ENCODE assay signal across 9 mouse cellular contexts in the genomic region with DNA sequence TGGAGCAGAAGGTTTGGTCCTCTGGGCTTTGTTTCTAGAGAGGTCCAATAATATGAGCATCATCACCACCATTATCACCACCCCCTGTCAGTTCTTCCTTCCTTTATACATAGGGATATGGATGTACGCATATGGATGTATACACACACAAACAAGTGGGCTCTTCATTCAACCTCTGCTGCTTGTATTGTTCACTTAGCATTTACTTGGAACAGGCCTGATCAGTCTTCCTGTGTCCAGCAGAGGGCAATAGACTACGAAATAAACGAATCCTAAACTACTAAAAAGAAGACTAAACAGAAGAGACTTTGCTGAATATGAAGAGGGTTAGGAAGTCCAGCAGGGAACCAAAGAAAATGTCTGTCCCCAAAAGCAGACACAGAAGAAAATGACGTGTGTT. TPM values are rescaled to one million over a fixed set of nuclear protein-coding genes. Genes with fewer than 3 reads are reported as not detected.
DNase-seq lines count a peak whose midpoint lies in the region; ATAC-seq lines count a peak whose summit lies in the region.
"Had no signal": no experiment of that assay in that cellular context is flagged by ENCODE, and none has a peak within 500 bp of the region (broad histone marks: within the 10 kb centered on the region; RNA-seq: fewer than 3 reads in every experiment).

No protein-coding gene starts in this region.

- H3K27ac ChIP-seq in hindbrain, embryonic 11.5 days (ENCODE audit: low read depth, low read length), result no peak overlapping the region
- H3K27ac ChIP-seq in hindbrain, embryonic 16.5 days (ENCODE audit: low read depth, low read length), result no peak overlapping the region
- H3K27ac ChIP-seq: neural tube, embryonic 12.5 days had no signal

- H3K4me2 ChIP-seq in hindbrain, embryonic 11.5 days (replicated peaks; ENCODE audit: low read depth, low read length), result no peak overlapping the region
- H3K4me2 ChIP-seq in hindbrain, embryonic 16.5 days (ENCODE audit: low read length), result no peak overlapping the region
- H3K4me2 ChIP-seq: neural tube, embryonic 12.5 days had no signal

- no peak overlapping the region for H3K4me3 ChIP-seq in hindbrain, embryonic 11.5 days (ENCODE audit: low read depth, low read length)
- no peak overlapping the region for H3K4me3 ChIP-seq in hindbrain, embryonic 16.5 days (ENCODE audit: low read length)
- H3K4me3 ChIP-seq: neural tube, embryonic 12.5 days had no signal

- H3K4me1 ChIP-seq in hindbrain, embryonic 11.5 days (replicated peaks; ENCODE audit: control insufficient read depth, insufficient read depth, low read length), result no peaks in the 10 kb centered on the region
- no peaks in the 10 kb centered on the region; the same call in 1 of the 2 replicates for H3K4me1 ChIP-seq in hindbrain, embryonic 16.5 days (ENCODE audit: control insufficient read depth, insufficient read depth, low read depth, low read length)

- ATAC-seq in hindbrain, embryonic 11.5 days (ENCODE audit: low FRiP score), result no peak
- no peak for ATAC-seq in hindbrain, embryonic 16.5 days

- DNase-seq in hindbrain, embryonic 11.5 days (ENCODE audit: low spot score), result peak; percentile 26
- peak; percentile 74 for DNase-seq in 416B (ENCODE audit: low read depth)
- DNase-seq in MEL-GATA-1-ER (ENCODE audit: extremely low read depth, low read depth), result peak; percentile 45
- DNase-seq in kidney, postnatal 10 days, result peak; percentile 36
- no peak for DNase-seq in adrenal gland, adult 8-10 months
- no peak for DNase-seq in gastrocnemius, postnatal 10 days
- no peak for DNase-seq in spleen, postnatal 4 days (ENCODE audit: low spot score in 2 of 2)

- no peaks in the 10 kb centered on the region for H3K36me3 ChIP-seq in hindbrain, embryonic 11.5 days (ENCODE audit: control insufficient read depth, insufficient read depth, low read length)
- no peaks in the 10 kb centered on the region for H3K36me3 ChIP-seq in hindbrain, embryonic 16.5 days (ENCODE audit: control insufficient read depth, insufficient read depth, low read length)
- H3K36me3 ChIP-seq: neural tube, embryonic 12.5 days had no signal

- H3K9ac ChIP-seq in hindbrain, embryonic 11.5 days (ENCODE audit: low read depth, low read length), result no peak overlapping the region
- H3K9ac ChIP-seq in hindbrain, embryonic 16.5 days (ENCODE audit: low read depth, low read length), result no peak overlapping the region
- H3K9ac ChIP-seq: neural tube, embryonic 12.5 days had no signal

- H3K9me3 ChIP-seq in hindbrain, embryonic 11.5 days (ENCODE audit: control insufficient read depth, low read length), result no peaks in the 10 kb centered on the region
- no peaks in the 10 kb centered on the region for H3K9me3 ChIP-seq in hindbrain, embryonic 16.5 days (ENCODE audit: control insufficient read depth, low read length)
- H3K9me3 ChIP-seq: neural tube, embryonic 12.5 days had no signal

- no peaks in the 10 kb centered on the region for H3K27me3 ChIP-seq in hindbrain, embryonic 11.5 days (ENCODE audit: control insufficient read depth, insufficient read depth, low read length)
- H3K27me3 ChIP-seq in hindbrain, embryonic 16.5 days (replicated peaks; ENCODE audit: control insufficient read depth, insufficient read depth, low read length), result no peaks in the 10 kb centered on the region
- H3K27me3 ChIP-seq: neural tube, embryonic 12.5 days had no signal

- WGBS in hindbrain, embryonic 11.5 days, result 50% methylated on average over 4 of the region's 4 CpGs
- WGBS in hindbrain, embryonic 16.5 days, result 53% methylated on average over 4 of the region's 4 CpGs

RNA-seq across cellular contexts. Expression of gene Kcnh6, which starts 6.2 kb away (rescaled TPM):
- polyA plus RNA-seq in hindbrain, embryonic 11.5 days (2014; fragmentation: Nextera tagmentation; extraction: Ambion mirVana), result 0.46 and 0.75 TPM in 2 replicates
- 2.7 and 3.1 TPM in 2 replicates for polyA plus RNA-seq in hindbrain, embryonic 16.5 days (2015; fragmentation: Nextera tagmentation; extraction: Ambion mirVana)
- under 1 TPM; 0.31 to 0.67 (median 0.40) TPM for total RNA-seq in adrenal gland, adult 8-10 months (2022)
- total RNA-seq in gastrocnemius, postnatal 10 days (2021), result not detected

RNA-seq across cellular contexts. Expression of gene Ace3, which starts 7.2 kb away (rescaled TPM):
- polyA plus RNA-seq in hindbrain, embryonic 11.5 days (2014; fragmentation: Nextera tagmentation; extraction: Ambion mirVana), result not detected in 2 replicates
- 0.06 TPM in 1 of 2 replicates, not detected in the other for polyA plus RNA-seq in hindbrain, embryonic 16.5 days (2015; fragmentation: Nextera tagmentation; extraction: Ambion mirVana)
- not detected for total RNA-seq in adrenal gland, adult 8-10 months (2022)
- not detected for total RNA-seq in gastrocnemius, postnatal 10 days (2021)
- polyA plus RNA-seq: neural tube, embryonic 12.5 days had no signal

RNA-seq across cellular contexts. Expression of gene Ace, which starts 34.0 kb away (rescaled TPM):
- polyA plus RNA-seq in hindbrain, embryonic 11.5 days (2014; fragmentation: Nextera tagmentation; extraction: Ambion mirVana), result 0.46 and 0.53 TPM in 2 replicates
- polyA plus RNA-seq in hindbrain, embryonic 16.5 days (2015; fragmentation: Nextera tagmentation; extraction: Ambion mirVana), result 8.6 and 9.9 TPM in 2 replicates
- 10 to 100 TPM in 3 of 4 experiments, 1 to 10 TPM in 1; 9.4 to 22.2 (median 12.1) TPM for total RNA-seq in adrenal gland, adult 8-10 months (2022)
- total RNA-seq in gastrocnemius, postnatal 10 days (2021), result 10 to 100 TPM; 40.0 to 40.5 TPM

RNA-seq across cellular contexts. Expression of gene Dcaf7, which starts 35.0 kb away (rescaled TPM):
- polyA plus RNA-seq in hindbrain, embryonic 11.5 days (2014; fragmentation: Nextera tagmentation; extraction: Ambion mirVana), result 70.1 and 77.6 TPM in 2 replicates
- polyA plus RNA-seq in hindbrain, embryonic 16.5 days (2015; fragmentation: Nextera tagmentation; extraction: Ambion mirVana), result 152 and 179 TPM in 2 replicates
- 10 to 100 TPM; 57.3 to 79.3 (median 70.3) TPM for total RNA-seq in adrenal gland, adult 8-10 months (2022)
- total RNA-seq in gastrocnemius, postnatal 10 days (2021), result 10 to 100 TPM; 39.2 to 40.9 TPM

RNA-seq across cellular contexts. Expression of gene Cyb561, which starts 48.6 kb away (rescaled TPM):
- 17.6 and 20.9 TPM in 2 replicates for polyA plus RNA-seq in hindbrain, embryonic 11.5 days (2014; fragmentation: Nextera tagmentation; extraction: Ambion mirVana)
- polyA plus RNA-seq in hindbrain, embryonic 16.5 days (2015; fragmentation: Nextera tagmentation; extraction: Ambion mirVana), result 63.8 and 65.4 TPM in 2 replicates
- total RNA-seq in adrenal gland, adult 8-10 months (2022), result 100 to 1,000 TPM; 214 to 322 (median 255) TPM
- 1 to 10 TPM; 5.8 to 6.6 TPM for total RNA-seq in gastrocnemius, postnatal 10 days (2021)

Comparison
In these comparisons a context has a peak if more than half of its experiments do, and no peak if none do; other contexts are left out.
1. DNase-seq: peak in hindbrain, embryonic 11.5 days (single experiment), 416B (single experiment), MEL-GATA-1-ER (single experiment) and kidney, postnatal 10 days (single experiment); none in adrenal gland, adult 8-10 months (single experiment), gastrocnemius, postnatal 10 days (single experiment) and spleen, postnatal 4 days (0 of 2).